Mouse (Mus musculus): ENCODE measurements around the gene Inpp5e.
"Not testable (repeated sequence)": the region's sequence is repeated elsewhere in the genome, so short reads cannot be mapped to it uniquely, and the experiment has no call there.

The Inpp5e gene

GRCm38 (mm10) chr2:26418120-26418519 lies 9.1 kb upstream of the Inpp5e start:
- DNase-seq (ENCODE audit: low read depth): no peak

- DNase-seq (ENCODE audit: low read depth): no peak
These were observed 8.1 kb upstream of the Inpp5e start for GRCm38 (mm10) chr2:26417066-26417465.

- DNase-seq (ENCODE audit: low read depth): no peak
These were observed 2.0 kb upstream of the Inpp5e start for GRCm38 (mm10) chr2:26410931-26411411.

GRCm38 (mm10) chr2:26410091-26410490 lies 1.1 kb upstream of the Inpp5e start:
- no peak for DNase-seq (ENCODE audit: low read depth)

- no peak for DNase-seq (ENCODE audit: low read depth)
These were observed 359 bp upstream of the Inpp5e start for GRCm38 (mm10) chr2:26409362-26409761.

- DNase-seq (ENCODE audit: low read depth): no peak
These were observed 5.7 kb downstream of the Inpp5e start for GRCm38 (mm10) chr2:26403306-26403705.

GRCm38 (mm10) chr2:26402265-26402664 lies 6.7 kb downstream of the Inpp5e start:
- DNase-seq (ENCODE audit: low read depth): no peak

- DNase-seq (ENCODE audit: low read depth): no peak
These were observed 8.0 kb downstream of the Inpp5e start for GRCm38 (mm10) chr2:26401023-26401422.

GRCm38 (mm10) chr2:26400296-26400695 lies 8.7 kb downstream of the Inpp5e start:
- DNase-seq (ENCODE audit: low read depth): no peak

GRCm38 (mm10) chr2:26399647-26400046 lies 9.4 kb downstream of the Inpp5e start:
- DNase-seq (ENCODE audit: low read depth): no peak

GRCm38 (mm10) chr2:26398978-26399377 lies 10.0 kb downstream of the Inpp5e start:
- no peak for DNase-seq (ENCODE audit: low read depth)

GRCm38 (mm10) chr2:26391617-26392016 lies 17.4 kb downstream of the Inpp5e start:
- DNase-seq (ENCODE audit: low read depth): no peak

GRCm38 (mm10) chr2:26390954-26391353 lies 18.0 kb downstream of the Inpp5e start:
- no peak for DNase-seq (ENCODE audit: low read depth)

- peak; percentile 90 for DNase-seq (ENCODE audit: low read depth)
These were observed 19.8 kb downstream of the Inpp5e start, which contains the start of the genes Entr1 and Pmpca for GRCm38 (mm10) chr2:26389154-26389690. TSS of gene Entr1 (minus strand) at chr2:26389316. TSS of gene Pmpca (plus strand) at chr2:26389339.

GRCm38 (mm10) chr2:26388682-26389153 lies 20.3 kb downstream of the Inpp5e start:
- no peak for DNase-seq (ENCODE audit: low read depth)

- DNase-seq (ENCODE audit: low read depth): no peak
These were observed 21.3 kb downstream of the Inpp5e start for GRCm38 (mm10) chr2:26387713-26388112.

GRCm38 (mm10) chr2:26380871-26381270 lies 28.1 kb downstream of the Inpp5e start:
- not testable (repeated sequence) for DNase-seq (ENCODE audit: low read depth)

GRCm38 (mm10) chr2:26380131-26380771 lies 28.8 kb downstream of the Inpp5e start, which contains the start of gene Snapc4:
TSS of gene Snapc4 (minus strand) at chr2:26380653.
- peak; percentile 87 for DNase-seq (ENCODE audit: low read depth)

- no peak for DNase-seq (ENCODE audit: low read depth)
These were observed 36.6 kb downstream of the Inpp5e start for GRCm38 (mm10) chr2:26372396-26372795.

GRCm38 (mm10) chr2:26368572-26368971 lies 40.4 kb downstream of the Inpp5e start:
- no peak for DNase-seq (ENCODE audit: low read depth)

- no peak for DNase-seq (ENCODE audit: low read depth)
These were observed 41.1 kb downstream of the Inpp5e start for GRCm38 (mm10) chr2:26367911-26368310.

GRCm38 (mm10) chr2:26364738-26365465 lies 44.1 kb downstream of the Inpp5e start:
- DNase-seq (ENCODE audit: low read depth): no peak

GRCm38 (mm10) chr2:26363481-26363880 lies 45.5 kb downstream of the Inpp5e start:
- no peak for DNase-seq (ENCODE audit: low read depth)

Data from naive thymus-derived CD4-positive, alpha-beta T cell, adult 2 months (primary cell).